Comparison of ENCODE assay signal across 12 mouse cellular contexts in genomic region chr4:81430105-81430504, GRCm38 (mm10). TPM values are rescaled to one million over a fixed set of nuclear protein-coding genes. Genes with fewer than 3 reads are reported as not detected.
DNase-seq lines count a peak whose midpoint lies in the region; ATAC-seq and TF ChIP-seq lines count a peak whose summit lies in the region.
"Had no signal": no experiment of that assay in that cellular context is flagged by ENCODE, and none has a peak within 500 bp of the region (broad histone marks: within the 10 kb centered on the region; RNA-seq: fewer than 3 reads in every experiment).

No protein-coding gene starts in this region.

- TF ChIP-seq EP300 in heart, adult 2 months (IDR thresholded peaks at IDR 0.05; ENCODE audit: insufficient read depth, low read depth, low read length), result peak; percentile 43; the same call in 1 of the 2 replicates

- TF ChIP-seq POLR2A in heart, adult 2 months (IDR thresholded peaks at IDR 0.05; ENCODE audit: insufficient read depth, low read depth, low read length), result no peak

- H3K27ac ChIP-seq in heart, adult 2 months, result peak overlapping the region; percentile 58
- H3K27ac ChIP-seq in heart, embryonic 12.5 days (ENCODE audit: poor library complexity, severe bottlenecking), result no peak overlapping the region
- peak overlapping the region; percentile 33; the same call in 1 of the 2 replicates for H3K27ac ChIP-seq in lung, embryonic 16.5 days (ENCODE audit: low read length)
- H3K27ac ChIP-seq in left cerebral cortex, adult 2 months, result no peak overlapping the region
- H3K27ac ChIP-seq: intestine, embryonic 15.5 days; limb, embryonic 12.5 days; midbrain, embryonic 12.5 days had no signal

- TF ChIP-seq CTCF in heart, adult 2 months (IDR thresholded peaks at IDR 0.05), result no peak
- no peak for TF ChIP-seq CTCF in left cerebral cortex, adult 2 months (IDR thresholded peaks at IDR 0.05)

- H3K9me3 ChIP-seq in heart, embryonic 12.5 days (replicated peaks), result no peaks in the 10 kb centered on the region
- no peaks in the 10 kb centered on the region for H3K9me3 ChIP-seq in lung, embryonic 16.5 days (ENCODE audit: control insufficient read depth, low read length)
- H3K9me3 ChIP-seq: intestine, embryonic 15.5 days; limb, embryonic 12.5 days; midbrain, embryonic 12.5 days had no signal

- ATAC-seq in heart, embryonic 12.5 days (ENCODE audit: insufficient number of reproducible peaks, low FRiP score), result no peak
- no peak for ATAC-seq in lung, embryonic 16.5 days (ENCODE audit: low read depth)
- no peak for ATAC-seq in inflammation-experienced regulatory T-cells, adult 6 months
- ATAC-seq: intestine, embryonic 15.5 days had no signal

- peaks cover 8% of the 10 kb centered on the region for H3K4me1 ChIP-seq in heart, adult 2 months (ENCODE audit: control insufficient read depth, insufficient read depth, low read length)
- H3K4me1 ChIP-seq in heart, embryonic 12.5 days (replicated peaks), result peaks cover 22% of the 10 kb centered on the region
- H3K4me1 ChIP-seq in lung, embryonic 16.5 days (replicated peaks; ENCODE audit: control insufficient read depth, insufficient read depth, low read length), result peaks cover 6% of the 10 kb centered on the region
- H3K4me1 ChIP-seq: intestine, embryonic 15.5 days; limb, embryonic 12.5 days; midbrain, embryonic 12.5 days had no signal

- 49% methylated on average over 3 of the region's 3 CpGs for WGBS in heart, adult 2 months
- 57% methylated on average over 3 of the region's 3 CpGs for WGBS in heart, embryonic 12.5 days
- 63% methylated on average over 3 of the region's 3 CpGs for WGBS in lung, embryonic 16.5 days

- no peak overlapping the region for H3K4me2 ChIP-seq in heart, embryonic 12.5 days
- no peak overlapping the region for H3K4me2 ChIP-seq in lung, embryonic 16.5 days (ENCODE audit: low read depth, low read length)
- H3K4me2 ChIP-seq: intestine, embryonic 15.5 days; limb, embryonic 12.5 days; midbrain, embryonic 12.5 days had no signal

- H3K27me3 ChIP-seq in heart, adult 2 months (ENCODE audit: control insufficient read depth, insufficient read depth, low read length), result no peaks in the 10 kb centered on the region
- H3K27me3 ChIP-seq in heart, embryonic 12.5 days (replicated peaks), result no peaks in the 10 kb centered on the region
- H3K27me3 ChIP-seq in lung, embryonic 16.5 days (ENCODE audit: control insufficient read depth, insufficient read depth, low read depth, low read length), result no peaks in the 10 kb centered on the region
- H3K27me3 ChIP-seq: intestine, embryonic 15.5 days; limb, embryonic 12.5 days; midbrain, embryonic 12.5 days had no signal

- peaks cover 4% of the 10 kb centered on the region; the same call in 1 of the 2 replicates for H3K79me2 ChIP-seq in heart, adult 2 months (replicated peaks; ENCODE audit: control insufficient read depth, insufficient read depth, low read length)

- no peak overlapping the region for H3K9ac ChIP-seq in heart, adult 2 months (ENCODE audit: low read depth, low read length)
- no peak overlapping the region for H3K9ac ChIP-seq in heart, embryonic 12.5 days
- H3K9ac ChIP-seq in lung, embryonic 16.5 days (ENCODE audit: low read length), result no peak overlapping the region
- H3K9ac ChIP-seq: intestine, embryonic 15.5 days; limb, embryonic 12.5 days; midbrain, embryonic 12.5 days had no signal

- intact Hi-C loops in heart, adult 2 months (cut with DNase I), result no loop called here
- intact Hi-C loops in left cerebral cortex, adult 2 months (cut with DNase I), result no loop called here

- H3K4me3 ChIP-seq in heart, adult 2 months, result no peak overlapping the region
- H3K4me3 ChIP-seq in heart, embryonic 12.5 days, result no peak overlapping the region
- no peak overlapping the region for H3K4me3 ChIP-seq in lung, embryonic 16.5 days (ENCODE audit: low read length)
- no peak overlapping the region for H3K4me3 ChIP-seq in left cerebral cortex, adult 2 months
- H3K4me3 ChIP-seq: intestine, embryonic 15.5 days; limb, embryonic 12.5 days; midbrain, embryonic 12.5 days had no signal

- DNase-seq in heart, adult 2 months, result peak in 1 of 2 experiments; percentile 49
- DNase-seq in lung, postnatal 4 days, result no peak
- DNase-seq in brain, adult 2 months (ENCODE audit: low read depth, low spot score), result peak; percentile 65
- DNase-seq in lung, postnatal 14 days, result peak; percentile 21
- no peak for DNase-seq in left cerebral cortex, adult 2 months (ENCODE audit: extremely low spot score in 1 of 2, low spot score in 2 of 2)

- H3K36me3 ChIP-seq in heart, adult 2 months (ENCODE audit: control insufficient read depth, insufficient read depth, low read length), result peaks cover 10% of the 10 kb centered on the region
- H3K36me3 ChIP-seq in heart, embryonic 12.5 days, result 0 out of 2 replicates have a peak, but pooled peaks cover 5% of the 10 kb centered on the region
- no peaks in the 10 kb centered on the region for H3K36me3 ChIP-seq in lung, embryonic 16.5 days (ENCODE audit: control insufficient read depth, insufficient read depth, low read length)
- H3K36me3 ChIP-seq: intestine, embryonic 15.5 days; limb, embryonic 12.5 days; midbrain, embryonic 12.5 days had no signal

RNA-seq across cellular contexts. Expression of gene Mpdz, which starts 12.5 kb away (rescaled TPM):
- total RNA-seq in heart, adult 2 months (2021), result 10 to 100 TPM; 57.7 to 59.6 TPM
- polyA plus RNA-seq in heart, adult 2 months (2012; rRNA removed), result 19.3 and 29.8 TPM in 2 replicates
- 34.3 and 37.4 TPM in 2 replicates for polyA plus RNA-seq in heart, embryonic 12.5 days (2016; fragmentation: Nextera tagmentation; extraction: Ambion mirVana)
- polyA plus RNA-seq in lung, embryonic 16.5 days (2015; fragmentation: Nextera tagmentation; extraction: Ambion mirVana), result 30.5 TPM in 2 replicates
- under 1 TPM in 1 of 3 experiments, not detected in 2; 0.90 TPM for polyA plus RNA-seq in inflammation-experienced regulatory T-cells, adult 6 months (2017; shearing (Covaris generic))
- total RNA-seq in left cerebral cortex, adult 2 months (2021), result 10 to 100 TPM; 60.2 to 64.0 TPM
- total RNA-seq: MEL had no signal

Comparison
In these comparisons a context has a peak if more than half of its experiments do, and no peak if none do; other contexts are left out.
1. DNase-seq: peak in brain, adult 2 months (single experiment) and lung, postnatal 14 days (single experiment); none in lung, postnatal 4 days (0 of 2) and left cerebral cortex, adult 2 months (0 of 2).
2. H3K27ac ChIP-seq: peak in heart, adult 2 months (single experiment) and lung, embryonic 16.5 days (single experiment); none in heart, embryonic 12.5 days (single experiment) and left cerebral cortex, adult 2 months (single experiment).
3. RNA of gene Mpdz, which starts 12.5 kb away (polyA plus RNA-seq): 34.3 to 37.4 TPM in heart, embryonic 12.5 days, 30.5 TPM in lung, embryonic 16.5 days and 19.3 to 29.8 TPM in heart, adult 2 months; 0.90 TPM in inflammation-experienced regulatory T-cells, adult 6 months; every median in the first group is over 10 times any median in the second.